Mouse (Mus musculus) hindbrain, postnatal 0 days (tissue): Measurements from ENCODE around the gene Edem2. TPM values are rescaled to one million over a fixed set of nuclear protein-coding genes. Genes with fewer than 3 reads are reported as not detected.

Source experiments
- ATAC-seq: fragments of 200-750 bp; cut with Nextera tagmentation; 2 replicates; pipeline ENCODE4 v1.8.0; 2017; ENCODE audit warnings: mild to moderate bottlenecking, moderate TSS enrichment, moderate library complexity
- DNase-seq: peaks from one replicate; pipeline ENCODE4 v3.0.0-alpha.2; 2015; ENCODE audit warnings: low spot score
- H3K27ac ChIP-seq: fragments of 300-500 bp; sonication (generic); 2 replicates; pipeline ENCODE4 v1.5.1; 2014; ENCODE audit warnings: mild to moderate bottlenecking
- H3K27me3 ChIP-seq: fragments of 300-500 bp; sonication (generic); 2 replicates; pipeline ENCODE4 v1.6.1; 2014; ENCODE audit warnings: low read length, mixed read lengths; ENCODE audit not compliant: insufficient read depth
- H3K36me3 ChIP-seq: fragments of 300-500 bp; sonication (generic); 2 replicates; pipeline ENCODE4 v1.6.1; 2014; ENCODE audit warnings: low read length, mixed read lengths; ENCODE audit not compliant: insufficient read depth
- H3K4me1 ChIP-seq: fragments of 300-500 bp; sonication (generic); 2 replicates; pipeline ENCODE4 v1.6.1; 2014; ENCODE audit warnings: antibody characterized with exemption, low read length, mixed read lengths; ENCODE audit not compliant: insufficient read depth
- H3K4me2 ChIP-seq: fragments of 300-500 bp; sonication (generic); 2 replicates; pipeline ENCODE4 v1.6.1; 2014; ENCODE audit warnings: low read depth, mild to moderate bottlenecking, low read length, moderate library complexity, mixed read lengths
- H3K4me3 ChIP-seq: fragments of 300-500 bp; sonication (generic); 2 replicates; pipeline ENCODE4 v1.5.1; 2014; ENCODE audit warnings: low read length
- H3K9ac ChIP-seq: fragments of 300-500 bp; sonication (generic); replicated peaks from 2 replicates; pipeline ENCODE4 v1.6.1; 2014; ENCODE audit warnings: mild to moderate bottlenecking, low read length, moderate library complexity, mixed read lengths
- H3K9me3 ChIP-seq: fragments of 300-500 bp; sonication (generic); 2 replicates; pipeline ENCODE4 v1.6.1; 2016; ENCODE audit warnings: low read length, mixed read lengths
- CTCF ChIP-seq: IDR thresholded peaks from 2 replicates; pipeline ENCODE4 v1.5.1; 2016; ENCODE audit warnings: antibody characterized with exemption, control low read depth, low read depth
- WGBS: fragments of 180-500 bp; shearing (Covaris S2); extraction: QIAGEN DNeasy Blood & Tissue Kit; methylation state at CpG from one replicate; pipeline ENCODE4 v1.1.7; 2014; 5-methylcytosine and 5-hydroxymethylcytosine counted together
- polyA plus RNA-seq: library from polyadenylated mRNA; unstranded; fragments of >200 nt; fragmentation: Nextera tagmentation; extraction: Ambion mirVana; gene quantifications from 2 replicates; pipeline ENCODE4 v1.2.1, GENCODE M21; 2015
- total RNA-seq: library from RNA; depleted of rRNA; stranded (reverse); fragments of >200 nt; gene quantifications from 2 replicates; pipeline ENCODE4 v1.2.3, GENCODE M21; 2014

The Edem2 gene
- total and polyA plus RNA-seq, 2 experiments from 2014 or later = 27.9 to 40.7 TPM

GRCm38 (mm10) chr2:155696851-155697250 lies 32.4 kb downstream of the Edem2 start:
- Histone ChIP-seq H3K27me3 (no peaks in the 10 kb centered on the region), H3K36me3 (peaks cover 8% of the 10 kb centered on the region; the same call in 1 of the 2 replicates), H3K4me3 (no peak overlapping the region), H3K4me1 (no peaks in the 10 kb centered on the region), H3K9me3 (no peaks in the 10 kb centered on the region), H3K9ac (no peak overlapping the region), H3K4me2 (no peak overlapping the region), H3K27ac (no peak overlapping the region)
- ATAC-seq (no peak), DNase-seq (no peak)
- WGBS = 75% methylated on average over 7 of the region's 7 CpGs
- TF ChIP-seq CTCF = no peak

GRCm38 (mm10) chr2:155696091-155696558 lies 33.1 kb downstream of the Edem2 start:
- ATAC-seq = no peak
- Histone ChIP-seq H3K4me1 (no peaks in the 10 kb centered on the region), H3K27ac (no peak overlapping the region), H3K4me3 (no peak overlapping the region), H3K9ac (no peak overlapping the region), H3K4me2 (no peak overlapping the region), H3K27me3 (no peaks in the 10 kb centered on the region), H3K9me3 (no peaks in the 10 kb centered on the region), H3K36me3 (peaks cover 4% of the 10 kb centered on the region; the same call in 1 of the 2 replicates)
- DNase-seq = peak; percentile 89
- 17% methylated on average over 7 of the region's 7 CpGs for WGBS
- TF ChIP-seq CTCF = peak; percentile 96

- no peak overlapping the region for H3K27ac ChIP-seq
- H3K9me3 ChIP-seq = no peaks in the 10 kb centered on the region
- no peak overlapping the region for H3K4me2 ChIP-seq
- ATAC-seq (no peak), DNase-seq (no peak)
- H3K4me1 ChIP-seq = no peaks in the 10 kb centered on the region; the same call in 1 of the 2 replicates
- no peak overlapping the region for H3K9ac ChIP-seq
- H3K36me3 ChIP-seq = no peaks in the 10 kb centered on the region
- H3K27me3 ChIP-seq = no peaks in the 10 kb centered on the region
- TF ChIP-seq CTCF = no peak
- no peak overlapping the region for H3K4me3 ChIP-seq
- 75% methylated on average over 3 of the region's 3 CpGs for WGBS
Observed at GRCm38 (mm10) chr2:155695316-155695715, 34.0 kb downstream of the Edem2 start.

DNA sequence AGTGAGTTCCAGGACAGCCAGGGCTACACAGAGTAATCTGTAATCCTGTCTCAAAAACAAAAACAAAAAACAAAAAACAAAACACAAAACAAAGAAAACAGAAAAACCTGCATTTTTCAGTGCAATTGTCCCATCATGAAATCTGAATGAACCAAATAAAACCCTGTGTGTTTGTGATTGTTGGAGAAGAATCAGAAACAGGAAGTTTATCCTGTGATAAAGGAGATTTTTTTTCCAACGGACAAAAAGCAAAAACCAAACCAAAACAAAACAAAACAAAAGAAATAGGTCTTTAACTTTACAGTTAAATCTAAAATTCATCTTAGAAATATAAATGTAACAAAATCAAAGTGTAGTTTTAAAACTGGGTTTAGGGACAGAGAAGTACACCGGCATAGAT lies 34.7 kb downstream of the Edem2 start:
- Histone ChIP-seq H3K27me3 (no peaks in the 10 kb centered on the region), H3K9me3 (no peaks in the 10 kb centered on the region), H3K4me1 (no peaks in the 10 kb centered on the region; the same call in 1 of the 2 replicates), H3K27ac (no peak overlapping the region), H3K9ac (no peak overlapping the region), H3K4me3 (no peak overlapping the region), H3K4me2 (no peak overlapping the region), H3K36me3 (no peaks in the 10 kb centered on the region)
- DNase-seq (no peak), ATAC-seq (no peak)
- WGBS = 76% methylated on average over 2 of the region's 2 CpGs
- TF ChIP-seq CTCF = no peak

- no peak overlapping the region for H3K27ac ChIP-seq
- WGBS = 83% methylated on average over 4 of the region's 4 CpGs
- H3K4me2 ChIP-seq = no peak overlapping the region
- no peaks in the 10 kb centered on the region; the same call in 1 of the 2 replicates for H3K4me1 ChIP-seq
- no peak for TF ChIP-seq CTCF
- no peak for ATAC-seq
- H3K9ac ChIP-seq = no peak overlapping the region
- no peaks in the 10 kb centered on the region for H3K27me3 ChIP-seq
- no peaks in the 10 kb centered on the region for H3K9me3 ChIP-seq
- H3K4me3 ChIP-seq = no peak overlapping the region
- no peak for DNase-seq
- H3K36me3 ChIP-seq = no peaks in the 10 kb centered on the region
Observed at GRCm38 (mm10) chr2:155693136-155693535, 36.1 kb downstream of the Edem2 start.

- no peaks in the 10 kb centered on the region for H3K36me3 ChIP-seq
- peak; percentile 96 for DNase-seq
- H3K9me3 ChIP-seq = no peaks in the 10 kb centered on the region
- no peaks in the 10 kb centered on the region for H3K27me3 ChIP-seq
- peak within 1 kb of the TSS; percentile 98 for H3K9ac ChIP-seq
- ATAC-seq = peak; percentile 96
- H3K27ac ChIP-seq = peak within 1 kb of the TSS; percentile 92
- WGBS = under 1% methylated on average over 68 of the region's 72 CpGs
- H3K4me2 ChIP-seq = peak within 1 kb of the TSS; percentile 94
- peak; percentile 98 for TF ChIP-seq CTCF
- no peaks in the 10 kb centered on the region; the same call in 1 of the 2 replicates for H3K4me1 ChIP-seq
- H3K4me3 ChIP-seq = peak within 1 kb of the TSS; percentile 85
Observed at GRCm38 (mm10) chr2:155691723-155692493, 37.4 kb downstream of the Edem2 start, which contains the start of gene Trpc4ap. TSS of gene Trpc4ap (minus strand) at chr2:155692384.

GRCm38 (mm10) chr2:155691336-155691722 lies 37.9 kb downstream of the Edem2 start:
- WGBS = 2% methylated on average over 8 of the region's 8 CpGs
- Histone ChIP-seq H3K4me1 (no peaks in the 10 kb centered on the region; the same call in 1 of the 2 replicates), H3K9me3 (no peaks in the 10 kb centered on the region), H3K36me3 (no peaks in the 10 kb centered on the region), H3K9ac (peak overlapping the region; percentile 98), H3K27me3 (no peaks in the 10 kb centered on the region), H3K4me2 (peak overlapping the region; percentile 94), H3K27ac (peak overlapping the region; percentile 92), H3K4me3 (peak overlapping the region; percentile 85)
- no peak for TF ChIP-seq CTCF
- DNase-seq (peak; percentile 45), ATAC-seq (no peak)
